Mouse (Mus musculus) cortical plate, adult 2 months (tissue): Measurements from ENCODE around the gene Kif6.

Experiments used
- CTCF ChIP-seq: fragments of 200-500 bp; IDR thresholded peaks from 2 replicates; pipeline ENCODE4 v1.5.1; 2011; ENCODE audit warnings: mild to moderate bottlenecking, control low read depth, low read length; ENCODE audit not compliant: insufficient read depth; ENCODE audit errors: extremely low read depth
- POLR2A ChIP-seq: fragments of 200-500 bp; IDR thresholded peaks from 2 replicates; pipeline ENCODE4 v1.6.1; 2011; ENCODE audit warnings: mild to moderate bottlenecking, low read length, control low read depth; ENCODE audit not compliant: insufficient read depth; ENCODE audit errors: extremely low read depth

GRCm38 (mm10) chr17:49691455-49691805 is 76.5 kb downstream of the Kif6 start:
- TF ChIP-seq CTCF (no peak), POLR2A (no peak)
